Mouse (Mus musculus) frontal cortex, adult 2 months (tissue): ENCODE data around the gene Csnk1d. TPM values are rescaled to one million over a fixed set of nuclear protein-coding genes. Genes with fewer than 3 reads are reported as not detected.

Experiments
- DNase-seq, 2 experiments: peaks; one replicate each; pipeline ENCODE4 v3.0.0; 2022; ENCODE audit warnings: low spot score in 1 of 2; ENCODE audit errors: extremely low spot score in 1 of 2
- polyA plus RNA-seq: library from polyadenylated mRNA; depleted of rRNA; stranded (reverse); fragments of >200 nt; gene quantifications from 2 replicates; pipeline ENCODE4 v1.2.3, GENCODE M21; 2012

The Csnk1d gene
- polyA plus RNA-seq, 1 experiment = 103 TPM

DNA sequence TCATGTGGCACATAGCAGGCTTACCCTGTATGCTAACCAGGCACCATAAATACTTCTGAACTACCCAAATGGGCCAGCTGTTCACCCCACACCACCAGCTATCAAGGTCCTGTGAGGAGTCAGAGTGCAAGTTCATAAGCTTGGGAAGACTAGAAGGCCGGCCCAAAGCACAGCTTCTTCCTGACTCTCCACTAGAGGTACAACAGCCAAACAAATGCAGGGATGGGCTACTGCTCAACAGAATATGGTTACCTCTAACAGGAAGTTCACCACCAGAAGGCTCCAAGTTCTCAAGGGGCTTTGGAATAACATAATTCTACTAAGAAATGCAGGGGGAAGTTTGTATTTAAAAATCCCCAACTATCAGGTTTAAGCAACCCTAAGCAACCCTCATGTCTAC is 1.6 kb downstream of the Csnk1d start:
- DNase-seq = no peak

GRCm38 (mm10) chr11:120988410-120988809 is 2.7 kb downstream of the Csnk1d start:
- no peak for DNase-seq

DNA sequence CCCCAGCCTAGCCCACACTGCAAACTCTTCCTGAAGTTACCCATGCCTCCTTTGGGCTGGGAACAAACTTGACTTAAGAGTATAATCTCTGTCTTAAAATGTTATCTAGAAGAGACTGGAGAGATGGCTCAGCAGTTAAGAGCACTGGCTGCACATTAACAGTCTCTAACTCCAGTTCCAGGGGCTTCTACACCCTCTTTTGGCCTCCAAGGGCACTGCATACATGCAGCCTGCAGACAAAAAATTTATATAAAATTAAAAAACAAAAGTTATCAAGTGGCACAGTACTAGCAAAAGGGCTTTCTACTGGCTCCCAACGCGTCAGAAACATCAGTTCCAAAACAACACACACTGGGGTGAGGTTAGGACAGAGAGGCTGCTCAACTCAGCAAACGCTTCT is 3.5 kb downstream of the Csnk1d start:
- no peak for DNase-seq

GRCm38 (mm10) chr11:120984448-120985330 is 6.4 kb downstream of the Csnk1d start:
- no peak for DNase-seq

DNA sequence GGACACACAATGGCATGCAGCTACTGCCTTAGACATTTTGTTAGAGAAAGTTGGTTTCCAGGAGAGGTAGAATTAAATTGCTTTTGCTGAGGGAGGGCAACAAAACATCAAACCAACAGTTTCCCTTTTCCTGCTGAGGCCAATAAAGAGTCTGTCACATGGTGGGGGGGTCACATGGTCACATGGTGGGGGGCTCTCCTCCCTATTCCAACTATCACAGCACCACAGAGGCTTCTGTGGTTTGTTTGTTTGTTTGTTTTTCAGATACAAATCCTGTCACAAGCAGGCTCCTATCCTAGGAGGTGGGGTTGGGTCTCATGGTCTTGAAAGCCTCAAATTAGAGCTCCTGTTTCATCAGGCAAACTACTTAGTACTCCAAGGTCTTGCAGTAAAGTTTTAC is 8.7 kb downstream of the Csnk1d start:
- no peak for DNase-seq

- no peak for DNase-seq
Observed at GRCm38 (mm10) chr11:120981661-120982060, 9.5 kb downstream of the Csnk1d start.

DNA sequence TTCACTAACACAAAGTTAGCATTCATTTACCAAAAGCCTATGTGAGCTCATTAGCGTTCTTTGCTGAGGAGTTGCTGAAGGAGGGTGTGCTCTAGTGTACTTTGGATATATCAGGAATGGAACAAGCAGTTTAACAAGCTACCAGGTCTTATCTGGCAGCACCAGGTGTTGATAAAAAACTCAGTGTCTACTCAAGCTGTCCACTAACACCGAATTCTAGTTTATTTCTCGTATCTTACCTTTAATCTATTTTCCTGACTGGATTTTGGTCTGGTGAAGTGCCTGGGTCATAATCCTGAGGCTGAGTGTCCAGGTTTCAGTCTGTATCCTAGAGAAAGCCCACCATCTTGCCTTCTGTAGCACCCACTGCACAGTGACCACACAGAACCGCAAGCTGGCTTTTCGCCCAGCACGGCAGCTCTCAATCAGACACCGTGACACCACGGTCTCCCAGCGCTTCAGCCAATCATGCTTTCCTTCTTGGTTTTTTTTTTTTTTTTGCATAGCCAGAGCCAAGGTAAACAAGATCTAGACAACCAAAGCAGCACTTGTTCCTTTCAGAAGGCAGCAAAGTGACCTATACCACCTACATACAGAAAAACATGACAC is 10.6 kb downstream of the Csnk1d start:
- DNase-seq = no peak

DNA sequence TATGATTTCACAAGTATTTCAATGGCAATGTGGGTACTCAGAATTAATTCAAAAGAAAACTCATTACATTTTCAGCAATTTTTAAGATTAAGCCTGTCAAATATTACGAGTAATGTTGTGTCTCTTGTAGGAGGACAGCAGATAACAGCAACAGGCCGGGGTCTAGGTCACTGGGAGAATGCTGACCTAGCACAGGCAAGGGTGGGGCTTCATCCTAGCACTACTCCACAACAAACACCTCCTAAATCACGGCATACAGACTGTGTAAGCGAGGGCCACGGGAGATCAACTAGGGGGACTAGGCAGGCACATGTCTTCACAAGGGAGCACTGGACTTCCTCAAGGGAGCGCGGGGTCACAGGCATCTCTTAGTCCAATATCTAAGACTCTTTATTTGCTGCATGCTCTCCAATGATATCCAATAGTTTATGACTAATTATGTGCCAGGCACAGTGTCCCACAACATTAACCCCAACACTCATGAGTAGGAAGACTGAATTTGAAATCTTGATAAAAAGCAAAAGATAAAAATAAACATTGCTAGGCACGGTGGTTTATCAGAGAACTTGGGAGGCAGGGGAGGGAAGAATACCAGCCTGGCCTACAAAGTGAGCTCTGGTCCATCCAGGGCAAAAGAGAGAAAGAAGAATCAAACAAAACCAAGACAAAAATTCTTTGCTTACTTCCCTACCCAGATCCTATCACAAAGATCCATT is 11.3 kb downstream of the Csnk1d start:
- no peak for DNase-seq

GRCm38 (mm10) chr11:120973318-120973717 is 17.8 kb downstream of the Csnk1d start:
- DNase-seq = peak in 1 of 2 experiments; percentile 61

DNA sequence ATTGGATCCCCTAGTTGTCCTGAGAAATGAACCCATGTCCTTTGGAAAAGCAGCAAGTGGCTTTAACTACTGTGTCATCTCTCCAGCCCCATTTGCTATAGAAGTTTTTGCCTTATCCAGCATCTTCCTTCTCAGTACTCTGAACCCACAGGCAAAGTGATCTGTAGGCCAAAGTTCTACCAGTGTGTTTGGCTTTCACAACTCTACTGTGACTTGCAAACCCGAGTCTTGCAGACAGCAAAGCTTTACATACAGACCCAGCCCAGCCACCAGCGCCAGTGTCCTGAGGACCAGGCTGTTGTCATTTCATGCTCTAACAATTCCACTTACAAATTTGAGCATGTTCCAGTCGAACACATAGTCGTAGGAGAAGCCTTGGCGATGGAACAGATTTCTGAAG is 19.9 kb downstream of the Csnk1d start:
- no peak for DNase-seq

- no peak for DNase-seq
Observed at GRCm38 (mm10) chr11:120969742-120970141, 21.4 kb downstream of the Csnk1d start.

DNA sequence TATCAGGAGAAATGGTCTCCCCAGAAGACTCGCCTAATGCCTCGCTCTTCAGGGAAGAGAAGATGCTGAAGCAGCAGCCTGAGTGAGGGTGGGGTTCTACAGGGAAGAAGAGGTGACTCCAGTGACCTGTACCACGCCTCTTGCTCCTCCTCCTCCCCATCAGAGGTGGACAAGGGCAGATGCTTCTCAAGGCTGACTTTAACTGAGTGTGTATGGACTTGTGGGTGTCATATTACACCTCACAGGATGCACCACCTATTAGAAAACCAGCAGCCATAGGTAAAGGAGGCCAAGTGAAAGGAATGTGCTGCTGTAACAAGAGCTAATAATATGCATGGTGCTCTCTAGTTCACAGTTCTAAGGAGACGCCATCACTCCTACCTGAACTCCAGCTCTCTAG is 25.5 kb downstream of the Csnk1d start:
- no peak for DNase-seq

DNA sequence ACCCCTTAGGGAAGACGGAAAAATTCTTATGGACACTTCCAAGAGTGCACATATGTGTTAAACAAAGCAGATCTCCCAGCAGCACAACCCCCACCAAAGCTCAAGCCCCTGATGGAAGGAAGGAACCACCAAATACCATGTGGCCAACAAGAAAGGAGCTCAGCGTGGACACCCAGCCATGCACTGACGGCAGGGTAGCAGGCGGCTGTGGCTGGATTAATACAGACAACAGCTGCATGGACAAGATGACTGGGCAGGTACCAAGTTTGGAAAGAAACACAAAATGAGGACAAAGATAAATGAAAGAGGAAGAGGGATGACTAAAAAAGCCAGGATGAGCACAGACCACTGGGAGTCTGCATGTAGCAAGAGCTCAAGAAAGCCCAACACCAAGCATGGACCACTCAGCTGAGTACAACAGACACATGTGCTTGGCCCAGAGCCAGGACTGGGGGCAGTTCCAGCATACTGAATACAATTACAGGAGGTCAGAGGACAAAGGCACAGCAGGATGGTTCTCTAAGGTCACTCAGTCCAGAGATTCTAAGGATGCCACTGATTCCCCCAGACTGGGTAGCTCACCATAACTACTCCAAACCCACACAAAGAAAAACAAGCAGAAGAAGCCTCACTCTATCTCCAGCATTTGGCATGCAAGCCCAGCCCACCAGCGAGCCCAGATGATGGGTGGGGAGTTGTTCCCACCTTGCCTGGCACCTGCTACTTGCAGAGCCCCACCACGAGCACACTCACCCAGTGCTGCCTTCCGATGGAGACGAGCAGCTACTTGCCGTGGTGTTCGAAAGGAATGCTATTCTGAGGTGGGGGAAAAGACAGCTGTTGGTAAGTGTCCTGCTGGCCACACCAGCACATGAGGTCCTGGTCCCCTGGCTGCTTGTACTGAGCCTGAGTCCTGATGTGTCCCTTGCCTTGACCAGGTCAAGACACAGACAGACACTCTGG is 26.7 kb downstream of the Csnk1d start:
- no peak for DNase-seq

GRCm38 (mm10) chr11:120962909-120963308 is 28.2 kb downstream of the Csnk1d start:
- no peak for DNase-seq

DNA sequence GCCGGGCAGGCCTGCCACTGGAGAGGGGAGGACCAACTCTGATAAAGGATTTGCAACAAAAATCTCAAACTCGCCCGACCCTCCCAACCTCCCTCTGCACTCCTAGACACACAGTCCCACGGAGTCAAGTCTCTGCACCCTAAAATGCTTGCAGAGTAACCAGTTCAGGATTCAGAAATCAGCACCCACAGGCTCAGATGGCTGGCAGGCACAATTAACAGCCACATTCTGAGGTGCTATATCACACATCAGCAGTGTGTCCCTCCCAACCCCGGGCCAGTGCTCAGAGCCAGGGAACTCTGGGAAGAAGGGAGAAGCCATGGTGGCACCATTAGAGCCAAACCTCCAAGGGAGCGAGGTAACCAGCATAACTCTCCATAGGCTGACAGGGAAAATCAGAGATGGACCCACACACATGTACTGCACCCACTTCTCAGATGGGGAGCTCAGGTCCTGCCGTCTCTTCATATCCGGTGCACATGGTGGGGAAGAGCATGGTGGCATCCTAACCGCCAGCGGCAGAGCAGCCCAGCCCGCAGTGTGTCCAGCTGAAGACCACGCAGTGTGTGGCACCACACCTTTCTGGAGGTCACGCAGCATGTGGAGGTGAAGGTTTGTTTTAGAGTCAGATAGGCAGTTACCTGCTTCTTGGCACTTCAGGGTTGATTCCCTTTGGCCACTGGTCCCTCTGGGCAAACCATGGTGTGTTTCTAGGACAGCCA is 28.9 kb downstream of the Csnk1d start:
- DNase-seq = no peak

DNA sequence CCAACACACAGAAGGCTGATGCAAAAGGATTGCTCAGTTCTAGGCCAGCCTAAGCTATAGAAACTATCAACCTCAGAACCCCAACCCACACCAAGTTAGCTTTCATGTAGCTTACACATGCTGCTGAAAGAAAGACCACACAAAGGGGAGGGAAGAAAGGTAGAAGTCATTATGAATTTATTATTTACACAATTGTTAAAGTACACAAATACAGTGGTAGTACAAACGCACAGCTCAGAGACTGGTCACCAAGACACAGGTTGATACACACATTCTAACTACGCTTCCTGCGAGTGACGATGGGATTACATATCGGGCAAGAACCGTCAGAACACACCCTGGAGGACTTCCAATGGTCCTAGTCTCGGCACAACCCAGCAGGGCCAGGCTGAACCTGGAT is 29.5 kb downstream of the Csnk1d start:
- no peak for DNase-seq

DNA sequence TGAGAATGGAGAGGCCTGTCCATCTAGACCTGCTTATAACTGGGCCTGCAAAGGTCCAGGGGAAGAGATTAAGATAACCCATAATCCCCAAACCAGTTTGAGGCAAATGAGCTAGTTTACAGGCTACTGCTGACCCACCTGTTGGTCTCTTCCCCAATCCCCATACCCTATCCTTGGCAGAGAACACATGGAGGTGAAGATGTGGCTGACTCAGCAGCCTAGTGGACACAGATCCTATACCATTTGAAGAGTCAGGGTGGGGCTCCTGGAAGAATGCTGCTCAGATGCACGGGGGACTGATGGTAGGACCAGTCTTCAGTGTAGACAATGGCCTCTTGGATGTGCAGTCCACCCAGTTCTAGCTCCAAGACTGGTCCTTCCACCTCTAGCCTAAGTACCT is 30.9 kb downstream of the Csnk1d start:
- DNase-seq = no peak

DNA sequence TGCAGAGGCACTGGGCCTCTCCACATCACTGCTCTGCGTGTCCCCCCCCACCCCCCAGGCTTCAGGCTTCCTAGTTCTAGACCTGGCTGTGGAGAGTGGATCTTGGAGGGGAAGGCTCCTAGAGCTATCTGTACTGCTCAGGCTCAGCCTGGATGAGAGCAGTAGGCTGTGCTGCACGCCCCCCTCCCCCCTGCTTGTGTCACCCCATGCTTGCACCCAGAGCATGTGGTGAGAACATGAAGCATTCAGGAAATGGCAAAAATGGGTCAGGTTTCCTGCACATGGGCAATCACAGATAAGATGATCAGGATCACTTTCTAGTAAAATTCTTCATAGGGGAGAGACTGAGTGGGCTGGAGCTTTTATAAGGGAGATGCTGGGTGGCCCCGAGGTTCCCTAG is 31.6 kb downstream of the Csnk1d start:
- no peak for DNase-seq

DNA sequence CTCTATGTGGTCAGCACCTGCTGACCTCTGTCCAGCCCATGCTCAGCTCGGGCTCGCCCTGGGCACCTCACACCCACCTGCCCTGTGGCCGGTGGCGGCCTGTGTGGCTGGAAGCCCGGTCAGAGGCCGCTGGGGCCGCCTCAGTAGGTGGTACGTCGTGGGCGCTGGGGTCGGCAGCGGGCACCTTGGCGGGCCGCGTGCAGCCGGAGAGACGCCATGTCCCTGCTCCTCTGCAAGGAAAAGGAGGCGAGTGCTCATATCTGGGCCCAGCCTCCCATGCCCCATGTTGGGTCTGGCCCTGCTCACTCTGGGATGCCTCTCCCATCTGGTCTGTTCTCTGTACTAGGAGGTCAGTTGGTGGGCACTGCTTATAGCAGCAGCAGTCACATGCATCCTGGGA is 32.1 kb downstream of the Csnk1d start:
- no peak for DNase-seq

GRCm38 (mm10) chr11:120957731-120958257 is 33.3 kb downstream of the Csnk1d start:
- no peak for DNase-seq
